Mouse (Mus musculus) 3T3-L1 (cell line): ENCODE results near the gene Pkdrej.
"Not testable (repeated sequence)": the region's sequence is repeated elsewhere in the genome, so short reads cannot be mapped to it uniquely, and the experiment has no call there.

Experiments
- DNase-seq: peaks from one replicate; pipeline ENCODE4 v3.0.0-alpha.2; 2015; ENCODE audit warnings: low read depth, low spot score

Gene Pkdrej

GRCm38 (mm10) chr15:85810462-85810805, 11.1 kb downstream of the Pkdrej start:
- DNase-seq = no peak

- DNase-seq = no peak
Observed at GRCm38 (mm10) chr15:85809091-85809490, 12.4 kb downstream of the Pkdrej start.

GRCm38 (mm10) chr15:85808434-85808833, 13.1 kb downstream of the Pkdrej start:
- no peak for DNase-seq

GRCm38 (mm10) chr15:85808031-85808430, 13.5 kb downstream of the Pkdrej start:
- DNase-seq = no peak

DNA sequence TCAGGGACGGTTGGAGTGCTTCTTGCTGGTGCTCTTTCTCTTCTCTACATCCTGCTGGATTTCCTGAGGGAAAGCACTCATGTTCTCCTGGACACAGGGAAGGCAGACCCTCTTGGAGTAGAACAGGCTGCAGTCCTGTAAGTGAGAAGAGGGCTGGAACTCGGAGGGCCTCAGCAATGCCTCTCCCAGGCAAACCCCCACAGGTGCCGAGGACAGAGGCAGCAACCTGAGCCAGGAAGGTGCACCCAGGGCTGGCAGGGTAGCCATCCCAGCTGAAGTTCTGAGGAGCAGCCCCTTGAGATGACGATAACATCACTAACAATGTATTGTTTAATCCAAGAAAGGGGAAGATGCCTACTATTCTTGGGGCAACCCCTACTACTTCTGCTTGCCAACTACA, 14.1 kb downstream of the Pkdrej start:
- DNase-seq = no peak

GRCm38 (mm10) chr15:85806886-85807285, 14.6 kb downstream of the Pkdrej start:
- DNase-seq = no peak

DNA sequence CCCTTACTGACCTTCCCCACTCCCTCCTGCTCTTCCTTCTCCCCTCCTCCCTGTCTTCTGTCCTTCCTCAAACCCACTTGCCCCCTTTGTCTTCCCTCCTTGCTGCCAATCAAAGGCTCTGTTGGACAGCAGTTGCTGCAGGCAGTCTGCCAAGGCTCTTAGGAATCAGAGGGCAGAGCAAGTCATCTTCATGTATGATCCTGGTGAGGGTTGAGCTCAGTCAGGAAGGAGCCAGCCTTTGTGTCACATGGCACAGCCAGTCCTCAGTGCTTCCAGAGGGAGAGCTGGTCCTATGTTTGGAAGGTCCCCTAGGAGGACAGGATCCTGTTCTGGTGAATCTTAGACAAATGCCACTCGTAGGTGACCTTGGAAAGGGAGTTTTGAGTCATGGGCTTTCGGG, 18.6 kb downstream of the Pkdrej start:
- DNase-seq = peak; percentile 8

GRCm38 (mm10) chr15:85798676-85799075, 22.9 kb downstream of the Pkdrej start:
- no peak for DNase-seq

DNA sequence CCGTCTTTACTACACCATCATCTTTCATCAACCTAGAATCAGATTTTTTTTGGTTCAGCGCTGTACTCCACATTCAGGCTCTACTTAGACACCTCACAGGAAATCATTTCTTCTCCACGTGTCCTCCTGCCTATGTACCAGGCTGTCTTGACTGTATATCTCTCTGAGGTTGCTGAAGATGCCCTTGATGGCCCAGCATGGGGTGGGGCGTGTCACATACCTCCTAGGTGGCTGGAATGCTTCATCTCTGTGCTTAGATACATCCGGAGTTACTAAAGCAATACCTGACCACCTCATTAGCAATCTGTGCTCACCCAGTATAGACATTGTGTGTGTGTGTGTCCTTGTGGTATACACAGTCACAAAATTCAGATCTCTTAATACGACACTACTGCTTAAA, 26.0 kb downstream of the Pkdrej start:
- DNase-seq = no peak

DNA sequence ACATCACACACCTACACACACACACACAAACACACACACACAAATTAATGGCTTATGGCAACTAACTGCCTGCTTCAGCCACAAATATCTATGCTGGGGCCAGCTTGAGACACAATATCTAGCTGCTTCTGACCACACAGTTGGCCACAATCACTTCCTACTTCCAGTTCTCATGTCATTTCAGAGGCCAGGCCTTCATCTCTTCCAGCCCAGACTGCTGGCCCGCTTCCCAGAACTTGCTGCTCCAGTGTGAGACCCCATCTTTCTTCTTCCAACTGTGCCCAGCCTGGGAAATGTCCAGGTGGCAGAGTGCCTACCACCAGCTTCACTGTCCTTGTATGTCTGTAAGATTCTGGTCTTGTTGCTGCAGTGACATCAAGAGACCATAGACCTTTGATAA, 28.7 kb downstream of the Pkdrej start:
- peak; percentile 34 for DNase-seq

DNA sequence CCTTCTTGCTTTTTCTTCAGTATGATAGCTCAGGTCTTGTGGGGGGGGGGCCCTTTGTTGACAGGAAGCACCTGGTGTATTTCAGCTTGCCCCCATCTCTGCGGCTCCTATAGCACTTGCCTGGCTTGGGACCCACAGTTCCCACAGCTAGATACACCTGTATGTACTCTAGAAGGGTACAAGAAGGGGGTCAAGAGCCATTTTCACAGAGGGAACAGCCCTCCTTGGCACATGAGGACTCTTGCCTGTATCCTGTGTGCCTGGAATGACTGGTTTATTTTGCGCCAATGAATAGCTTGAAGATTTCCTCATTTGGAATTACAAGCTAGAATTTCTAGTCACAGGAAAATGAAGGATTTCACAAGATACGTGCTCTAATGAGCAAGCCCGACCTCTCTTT, 30.1 kb downstream of the Pkdrej start:
- DNase-seq = no peak

DNA sequence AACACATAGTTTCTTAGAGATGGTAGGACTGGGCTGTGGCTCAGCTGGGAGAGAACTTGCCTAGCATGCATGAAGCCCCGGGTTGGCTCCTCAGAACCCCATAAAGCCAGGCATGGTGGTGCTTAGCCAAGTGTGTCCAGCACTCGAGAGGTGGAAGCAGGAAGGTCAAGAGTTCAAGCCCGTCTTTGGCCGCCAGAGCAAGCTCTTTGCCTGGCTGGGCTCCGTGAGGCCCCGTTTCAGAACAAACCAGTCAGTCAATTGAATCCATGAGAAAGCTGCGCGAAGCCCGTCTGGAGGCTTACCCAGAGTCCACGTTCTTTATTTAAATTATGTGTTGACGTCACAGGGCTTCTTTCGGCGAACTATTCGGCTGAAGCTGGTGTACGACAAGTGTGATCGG, 32.9 kb downstream of the Pkdrej start:
- DNase-seq = no peak

DNA sequence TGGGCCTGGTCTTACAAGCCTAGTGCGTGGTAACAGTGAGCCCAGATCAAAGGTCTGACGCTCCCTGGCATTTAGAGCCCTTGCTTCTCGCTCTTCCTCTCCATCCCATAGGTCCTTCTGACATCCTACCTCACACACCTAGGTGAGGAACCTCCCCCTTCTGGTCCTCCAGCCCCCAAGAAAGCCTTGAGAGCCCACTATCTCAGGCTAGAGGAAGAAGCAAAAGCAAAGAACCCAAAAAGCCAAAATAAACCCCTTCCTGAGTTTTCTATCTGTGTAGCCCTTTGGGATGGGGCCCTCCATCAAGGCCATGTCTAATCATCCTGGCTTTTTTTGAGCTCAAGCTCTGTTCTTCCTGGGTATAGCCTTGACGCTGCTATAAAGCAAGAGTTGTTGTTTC, 33.5 kb downstream of the Pkdrej start:
- DNase-seq = no peak

DNA sequence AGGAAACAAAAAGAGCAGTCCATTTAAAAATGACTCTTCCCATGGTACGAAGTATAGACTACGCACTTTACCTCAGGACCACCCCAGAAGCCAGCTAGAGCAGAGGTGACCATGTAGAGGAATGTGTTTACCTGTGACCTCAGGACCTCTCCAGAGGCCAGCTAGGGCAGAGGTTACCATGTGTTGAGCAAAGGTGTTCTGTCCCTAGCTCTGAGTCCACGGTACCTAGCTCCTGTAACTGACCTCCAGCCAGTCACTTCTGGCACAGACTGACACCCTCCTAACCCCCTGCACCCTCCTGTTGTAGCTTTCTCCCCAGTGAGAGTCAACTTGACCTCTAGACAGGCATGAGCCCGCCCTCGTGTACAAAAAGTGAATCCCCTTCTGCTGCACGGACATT, 34.1 kb downstream of the Pkdrej start:
- DNase-seq = no peak

DNA sequence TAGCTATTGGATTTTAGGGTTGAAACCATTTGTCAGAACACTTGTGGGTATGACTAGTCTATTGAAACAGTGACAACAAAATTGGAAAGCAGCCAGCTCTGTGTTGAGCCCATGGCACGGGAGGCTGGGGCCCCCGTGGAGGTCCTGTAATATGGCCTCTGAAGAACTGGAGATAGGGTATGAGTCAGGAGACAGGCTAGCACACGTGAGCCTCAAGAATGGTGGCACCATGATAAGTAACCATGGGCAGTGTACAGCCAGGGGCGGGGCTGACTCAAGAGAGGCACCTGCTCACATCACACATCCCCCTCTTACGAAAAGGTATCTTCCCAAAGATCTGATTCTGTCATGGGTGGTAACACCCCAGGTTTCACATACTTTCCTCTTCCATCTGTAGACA, 34.8 kb downstream of the Pkdrej start:
- no peak for DNase-seq

- no peak for DNase-seq
Observed at GRCm38 (mm10) chr15:85784341-85784740, 37.2 kb downstream of the Pkdrej start.

- DNase-seq = no peak
Observed at GRCm38 (mm10) chr15:85783146-85783545, 38.4 kb downstream of the Pkdrej start.

DNA sequence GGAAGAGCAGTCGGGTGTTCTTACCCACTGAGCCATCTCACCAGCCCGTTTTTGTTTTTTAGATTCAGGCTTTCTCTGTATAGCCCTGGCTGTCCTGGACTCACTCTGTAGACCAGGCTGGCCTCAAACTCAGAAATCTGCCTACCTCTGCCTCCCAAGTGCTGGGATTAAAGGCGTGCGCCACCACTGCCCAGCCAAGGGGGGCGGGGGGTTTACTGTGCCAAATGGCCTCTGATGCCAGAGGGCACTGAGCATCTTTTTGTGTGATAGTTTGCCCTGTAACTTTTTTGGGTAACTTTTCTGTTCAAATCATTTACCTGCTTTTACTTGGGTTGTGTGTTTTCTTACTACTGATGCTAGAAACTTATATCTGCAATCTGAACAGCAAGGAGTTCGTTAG, 42.6 kb downstream of the Pkdrej start:
- DNase-seq = not testable (repeated sequence)

GRCm38 (mm10) chr15:85776771-85777170, 44.8 kb downstream of the Pkdrej start:
- no peak for DNase-seq

DNA sequence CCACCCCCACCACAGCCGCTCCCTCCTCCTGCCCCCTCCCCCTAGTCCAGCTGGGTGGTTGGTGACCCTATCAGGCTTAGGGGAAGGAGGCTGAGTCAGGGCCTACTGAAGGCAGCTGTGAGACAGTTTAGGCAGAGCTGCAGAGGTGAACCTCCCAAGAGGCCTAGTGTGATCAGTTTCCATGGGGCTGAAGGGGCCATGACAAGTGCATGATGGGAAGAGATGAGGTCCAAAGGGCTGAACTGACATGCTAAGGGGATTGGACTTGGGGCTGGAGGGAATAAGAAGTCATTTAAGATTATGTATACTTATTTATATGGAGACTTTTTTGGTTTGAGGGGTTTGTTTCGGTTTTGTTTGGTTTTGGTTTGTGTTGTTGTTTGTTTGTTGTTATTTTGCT, 45.3 kb downstream of the Pkdrej start:
- no peak for DNase-seq

GRCm38 (mm10) chr15:85775001-85775400, 46.5 kb downstream of the Pkdrej start:
- DNase-seq = no peak

DNA sequence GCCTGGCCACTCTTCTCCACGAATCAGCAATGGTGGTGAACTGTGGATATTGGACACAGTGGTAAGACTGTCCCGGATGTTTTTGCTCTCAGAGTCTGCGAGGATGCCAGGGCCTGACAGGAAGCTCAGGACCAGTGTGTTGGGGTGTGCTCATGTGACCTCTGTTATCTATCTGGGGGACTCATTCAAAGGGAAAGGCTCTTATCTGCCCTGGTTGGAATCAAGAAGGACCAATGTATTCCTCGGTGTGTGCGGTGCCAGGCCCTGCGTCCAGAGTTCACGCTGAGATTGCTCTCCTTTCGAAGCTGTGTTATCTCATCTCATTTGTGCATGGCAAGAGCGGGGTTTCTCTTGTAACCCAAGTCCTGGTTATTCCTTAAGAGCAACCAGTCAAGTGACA, 47.1 kb downstream of the Pkdrej start:
- DNase-seq = no peak

- no peak for DNase-seq
Observed at GRCm38 (mm10) chr15:85772146-85772740, 49.3 kb downstream of the Pkdrej start.
